Mouse (Mus musculus): Measurements from ENCODE around the gene Lrig1.

Lrig1 gene

GRCm38 (mm10) chr6:94618671-94619070 is 81.3 kb downstream of the Lrig1 start:
- no peak for DNase-seq (ENCODE audit: low spot score)

DNA sequence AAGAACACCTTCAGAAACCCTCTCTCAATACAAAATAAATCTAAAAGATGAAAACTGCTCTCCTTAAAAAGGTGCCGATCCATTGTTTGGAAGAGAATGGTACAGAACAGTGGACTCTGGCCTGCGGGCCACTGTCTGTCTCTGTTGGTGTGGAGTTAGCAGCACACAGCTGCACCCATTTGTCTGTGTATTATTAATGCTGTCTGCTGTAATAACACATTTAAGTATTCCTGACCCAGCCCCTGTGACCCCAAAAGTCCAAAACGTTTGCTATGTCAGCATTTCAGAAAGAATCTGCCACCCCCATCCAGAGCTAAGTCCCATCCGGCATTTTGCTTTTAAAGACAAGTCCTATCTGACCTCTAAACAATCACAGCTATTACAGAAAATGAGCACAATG is 84.0 kb downstream of the Lrig1 start:
- no peak for DNase-seq (ENCODE audit: low spot score)

DNA sequence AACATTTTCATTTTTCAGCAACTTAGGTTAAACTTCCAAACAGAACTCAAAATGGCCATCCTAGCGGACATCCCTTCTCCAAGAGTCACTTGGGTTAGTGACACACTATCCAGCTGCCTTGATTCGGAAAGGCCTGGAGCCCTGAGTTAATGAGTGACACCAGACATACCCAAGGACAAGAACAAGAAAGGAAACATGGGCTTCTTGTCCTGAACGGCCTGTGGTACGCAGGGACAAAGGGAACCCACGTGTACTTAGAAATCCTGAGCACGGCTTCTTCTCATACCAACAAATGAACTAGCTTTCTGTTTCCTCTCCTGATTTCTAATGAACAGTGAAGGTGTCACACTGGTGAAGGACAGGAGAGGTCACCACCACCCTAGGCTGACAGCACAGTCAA is 85.6 kb downstream of the Lrig1 start:
- no peak for DNase-seq (ENCODE audit: low spot score)

GRCm38 (mm10) chr6:94613235-94613895 is 86.6 kb downstream of the Lrig1 start:
- DNase-seq (ENCODE audit: low spot score), result no peak

DNA sequence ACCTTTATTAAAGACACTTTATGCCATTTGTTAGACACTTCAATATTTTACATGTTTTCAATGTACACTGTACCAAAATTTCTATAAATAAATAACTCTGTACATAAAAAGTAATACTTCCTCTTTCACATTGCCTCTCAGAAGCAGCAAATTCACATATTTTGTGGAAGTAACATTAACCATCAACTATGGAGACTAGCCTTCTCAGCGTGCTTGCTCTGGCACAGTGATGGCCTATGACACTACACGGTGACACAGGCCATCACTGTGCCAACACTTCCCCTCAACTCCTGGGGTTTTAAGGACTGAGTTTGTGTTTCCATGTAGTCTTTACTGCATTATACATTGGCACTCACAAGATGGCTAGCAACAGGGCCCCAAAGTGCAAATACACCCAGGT is 95.4 kb downstream of the Lrig1 start:
- no peak for DNase-seq (ENCODE audit: low spot score)

DNA sequence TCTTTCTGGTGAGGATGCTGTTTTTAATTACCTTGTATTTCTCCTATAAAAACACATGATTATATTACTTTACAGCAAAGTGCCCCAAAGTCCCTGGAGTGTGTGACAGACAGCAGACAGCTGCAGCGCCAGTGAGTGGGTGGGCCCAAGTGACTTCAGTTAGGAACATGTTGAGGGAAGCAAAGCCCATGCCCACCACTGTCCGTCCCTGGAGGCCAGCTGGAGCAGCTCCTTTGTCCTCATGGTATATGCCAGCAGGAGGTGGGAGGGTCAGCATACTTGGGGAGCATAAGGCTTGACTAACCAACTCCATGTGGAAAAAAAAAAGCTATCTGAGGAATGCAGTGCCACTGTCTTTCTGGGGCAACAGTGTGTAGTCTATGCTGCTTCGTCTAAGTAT is 95.9 kb downstream of the Lrig1 start:
- DNase-seq (ENCODE audit: low spot score), result no peak

DNA sequence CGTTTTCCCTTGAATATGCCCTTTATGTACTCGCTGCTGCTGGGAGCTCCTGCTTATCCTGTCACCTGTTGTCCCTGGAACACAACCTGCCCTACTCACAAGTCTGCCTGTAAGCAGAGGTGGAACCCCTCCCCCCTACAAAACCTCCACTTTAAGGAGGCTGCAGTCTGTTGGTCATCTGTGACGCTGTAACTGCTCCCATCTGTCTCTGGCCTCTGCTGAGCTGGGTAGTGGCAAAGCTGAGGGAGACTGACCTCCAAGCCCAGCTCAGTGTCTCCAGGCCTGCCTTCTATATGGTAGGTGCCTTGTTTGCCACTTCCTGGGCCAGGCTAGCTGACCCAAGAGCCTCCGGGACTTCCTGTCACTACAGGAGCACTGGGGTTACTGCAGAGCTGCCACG is 98.1 kb downstream of the Lrig1 start:
- DNase-seq (ENCODE audit: low spot score), result no peak

GRCm38 (mm10) chr6:94601101-94601500 is 98.9 kb downstream of the Lrig1 start:
- no peak for DNase-seq (ENCODE audit: low spot score)

- DNase-seq (ENCODE audit: low spot score), result no peak
These were observed 100.9 kb downstream of the Lrig1 start for GRCm38 (mm10) chr6:94599016-94599415.

- no peak for DNase-seq (ENCODE audit: low spot score)
These were observed 101.5 kb downstream of the Lrig1 start for GRCm38 (mm10) chr6:94598421-94598820.

DNA sequence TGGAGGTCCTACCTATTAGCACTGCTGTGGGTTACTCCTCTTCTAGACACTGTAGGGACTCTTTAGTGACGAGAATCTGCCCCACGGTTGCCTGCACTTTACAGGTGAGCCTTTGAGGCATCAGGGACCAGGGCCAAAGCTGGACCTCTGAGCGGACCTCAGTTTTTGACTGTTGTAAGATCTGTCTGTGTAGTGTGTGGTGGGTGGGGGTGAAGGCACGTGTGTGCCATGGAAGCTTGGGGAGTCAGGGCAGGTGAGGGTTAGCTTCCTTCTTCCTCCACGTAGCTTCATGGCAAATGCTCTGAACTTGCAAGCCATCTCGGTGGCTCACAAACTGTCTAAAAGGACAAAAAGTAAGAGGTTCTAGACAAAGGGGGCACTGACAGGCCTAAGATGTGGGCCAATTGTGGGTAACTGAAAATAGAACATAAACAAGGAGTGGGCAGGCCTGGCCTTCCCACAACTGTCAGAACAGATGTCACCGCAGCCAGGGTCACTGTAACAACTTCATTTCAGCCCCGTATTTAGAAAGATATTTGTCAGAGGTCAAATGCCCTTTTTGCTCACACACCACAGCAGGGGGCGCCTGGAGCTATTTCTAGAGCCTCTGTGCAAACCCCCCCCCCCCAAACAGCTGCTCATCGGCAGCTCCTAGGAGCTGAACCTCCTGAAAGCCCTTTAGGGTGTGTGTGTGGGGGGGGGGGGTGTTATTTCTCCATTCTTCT is 103.0 kb downstream of the Lrig1 start:
- DNase-seq (ENCODE audit: low spot score), result no peak

DNA sequence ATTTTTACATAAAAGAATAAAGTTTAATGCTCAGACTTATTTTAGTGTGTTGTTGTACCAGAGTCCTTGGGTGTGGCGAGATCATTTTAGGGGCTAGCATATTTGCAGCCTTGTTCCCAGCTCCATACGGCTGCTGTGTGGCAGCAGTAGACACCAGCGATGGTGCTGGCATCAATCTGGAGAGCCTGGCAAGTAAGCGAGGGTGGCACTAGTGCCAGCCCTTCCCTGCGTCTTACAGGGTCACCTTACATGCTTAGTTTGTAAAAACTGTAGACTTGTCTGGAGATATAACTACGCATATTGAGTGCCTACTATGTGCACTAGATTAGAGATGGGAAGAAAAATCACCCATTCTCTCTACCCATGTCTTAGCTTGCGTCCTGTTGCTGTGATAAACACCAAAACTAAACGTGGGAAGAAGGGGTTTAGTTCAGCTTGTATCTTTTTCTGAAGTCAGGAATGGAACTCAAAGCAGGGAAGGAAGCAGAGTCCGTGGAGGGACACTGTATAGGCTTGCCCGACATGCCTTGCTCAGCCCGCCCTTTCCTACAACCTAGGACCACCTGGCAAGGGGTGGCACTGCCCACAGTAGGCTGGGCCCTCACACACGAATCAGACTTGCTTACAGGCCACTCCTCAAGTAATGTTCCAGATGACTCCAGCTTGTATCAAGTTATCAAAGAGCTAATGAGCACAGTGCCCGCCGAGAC is 103.8 kb downstream of the Lrig1 start:
- DNase-seq (ENCODE audit: low spot score), result no peak

DNA sequence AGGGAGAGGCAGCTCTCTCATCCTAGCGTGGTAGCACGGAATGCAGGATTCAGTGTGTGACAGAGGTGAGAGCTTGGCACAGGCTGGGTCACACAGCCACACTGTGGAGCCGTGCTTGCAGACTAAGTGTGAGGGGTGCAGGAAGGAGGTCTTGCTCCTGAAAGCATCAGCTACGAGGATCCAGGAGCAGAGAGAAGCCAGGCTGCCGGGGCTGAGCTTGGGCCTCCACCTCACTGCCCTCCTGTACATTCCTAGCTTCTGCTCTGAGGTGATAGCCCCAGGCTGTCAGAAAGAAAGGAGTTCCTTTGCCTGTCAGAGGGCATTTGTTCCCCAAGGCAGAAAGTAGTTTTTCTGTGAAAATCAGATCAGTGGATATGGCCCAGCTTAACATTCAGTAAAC is 104.8 kb downstream of the Lrig1 start:
- DNase-seq (ENCODE audit: low spot score), result no peak

DNA sequence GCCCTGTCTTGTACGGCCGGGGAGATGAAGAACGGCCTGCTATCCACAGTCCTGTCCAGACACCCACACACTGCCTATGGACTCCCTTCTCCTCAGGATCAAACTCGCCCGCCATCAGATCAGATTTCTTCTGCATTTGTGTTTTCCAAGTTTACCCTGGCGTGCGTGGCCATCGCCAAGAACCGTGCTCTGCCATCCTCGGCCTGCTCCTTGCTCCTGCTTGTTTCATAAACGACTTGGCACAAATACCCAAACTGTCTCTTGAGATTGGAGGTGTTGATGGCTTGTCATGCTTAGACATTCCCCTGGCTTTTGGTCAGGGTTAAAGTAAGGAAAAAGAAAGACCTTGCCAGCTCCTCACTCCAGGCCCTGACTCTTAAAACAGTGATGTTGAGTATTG is 105.2 kb downstream of the Lrig1 start:
- no peak for DNase-seq (ENCODE audit: low spot score)

DNA sequence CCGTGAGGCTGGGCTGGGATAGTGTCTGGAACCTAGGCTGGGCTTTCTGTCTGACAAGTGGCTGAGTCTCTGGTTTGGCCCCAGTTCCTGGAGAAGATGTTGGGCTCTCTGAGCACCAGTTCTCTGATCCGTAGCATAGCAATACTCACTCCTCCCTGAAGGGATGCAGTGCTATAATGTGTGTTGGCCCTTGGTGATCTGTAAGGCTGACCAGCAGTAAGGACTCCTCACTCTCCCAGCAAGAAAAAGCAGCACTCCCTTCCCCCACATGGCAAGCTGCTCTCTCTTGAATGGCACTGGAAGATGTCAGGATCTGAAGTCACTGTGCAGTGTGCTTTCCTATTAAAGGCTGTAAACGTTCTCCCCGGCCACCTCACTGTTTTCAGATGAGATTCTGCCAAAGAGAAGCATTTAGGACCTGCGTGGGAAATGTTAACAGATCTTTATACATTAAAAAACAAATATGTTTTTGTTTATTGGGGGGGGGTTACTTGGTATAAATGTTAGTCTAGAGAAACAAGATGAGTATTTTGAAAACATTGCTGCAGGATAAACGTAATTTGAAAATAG is 105.8 kb downstream of the Lrig1 start:
- no peak for DNase-seq (ENCODE audit: low spot score)

DNA sequence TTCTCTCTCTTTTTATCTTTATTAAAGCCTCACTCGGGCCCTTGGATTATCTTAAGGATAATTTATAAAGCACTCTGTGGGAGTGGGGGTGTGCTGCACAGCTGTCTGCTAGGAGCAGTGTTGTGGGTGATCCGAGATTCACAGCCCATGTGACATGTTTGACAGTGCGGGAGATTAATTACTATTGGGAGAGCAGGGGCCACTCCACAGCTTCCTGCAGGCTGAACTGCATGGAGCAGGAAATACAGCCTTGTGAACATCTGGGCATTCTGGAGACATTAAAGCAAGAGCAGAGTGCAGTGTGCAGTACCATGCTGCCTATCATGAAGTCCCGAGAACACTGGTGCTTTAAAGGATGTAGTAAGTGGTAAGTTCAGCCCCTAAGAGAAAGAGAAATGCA is 107.2 kb downstream of the Lrig1 start:
- no peak for DNase-seq (ENCODE audit: low spot score)

DNA sequence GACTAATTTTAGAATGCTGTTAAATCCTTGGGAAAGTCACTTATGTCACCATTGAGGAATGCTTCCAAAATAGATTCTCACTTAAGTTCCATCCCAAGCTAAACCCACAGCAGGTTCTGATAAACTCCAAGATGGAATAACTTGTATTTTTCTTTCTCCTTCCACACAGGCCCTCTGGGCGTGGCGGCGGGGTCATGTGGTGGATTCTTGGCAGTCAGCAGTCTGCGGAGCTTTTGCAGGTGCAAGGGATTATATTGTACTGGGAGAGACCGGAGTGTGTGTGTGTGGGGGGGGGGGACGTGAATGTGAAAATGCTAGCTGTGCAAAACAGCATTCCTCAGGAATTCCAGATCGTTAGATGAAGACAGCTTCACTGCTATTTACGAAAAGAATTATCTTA is 107.7 kb downstream of the Lrig1 start:
- no peak for DNase-seq (ENCODE audit: low spot score)

DNA sequence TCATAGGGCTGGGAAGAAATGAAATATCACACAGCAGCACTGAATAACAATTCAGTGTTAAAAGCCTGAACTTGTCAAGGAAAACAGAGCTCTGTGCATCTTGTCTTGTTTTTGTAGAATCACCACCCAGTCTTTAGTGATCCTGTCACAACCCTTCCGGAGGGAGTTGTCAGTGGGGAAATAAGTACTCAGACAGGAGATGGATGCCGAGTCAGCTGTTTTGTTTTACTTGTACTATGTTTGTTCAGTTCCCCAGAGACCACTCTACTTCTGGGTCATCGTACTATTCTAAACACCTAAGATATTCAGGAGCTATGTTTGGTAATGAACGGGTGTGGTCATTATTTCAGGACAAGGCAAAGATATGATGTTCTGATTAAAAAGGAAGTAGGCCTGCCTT is 111.6 kb downstream of the Lrig1 start:
- DNase-seq (ENCODE audit: low spot score), result no peak

DNA sequence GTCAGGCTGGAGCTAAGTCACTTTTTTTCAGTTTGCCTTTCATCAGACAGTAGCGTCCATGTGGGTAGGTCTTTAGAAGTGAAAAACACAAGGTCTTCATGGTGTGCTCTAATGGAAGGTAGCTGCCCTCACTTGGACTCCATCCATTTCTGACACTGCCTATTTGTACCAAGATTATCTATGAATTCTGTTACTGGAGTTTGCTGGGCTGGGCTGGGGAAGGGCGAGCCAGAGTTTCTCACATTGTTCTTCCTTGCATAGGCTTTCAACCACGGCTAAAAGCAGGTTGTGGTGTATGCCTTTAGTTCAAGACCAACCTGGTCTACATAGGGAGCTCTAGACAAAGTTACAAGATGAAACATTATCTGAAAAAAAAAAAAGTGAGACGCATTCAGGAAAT is 115.0 kb downstream of the Lrig1 start:
- DNase-seq (ENCODE audit: low spot score), result no peak

DNA sequence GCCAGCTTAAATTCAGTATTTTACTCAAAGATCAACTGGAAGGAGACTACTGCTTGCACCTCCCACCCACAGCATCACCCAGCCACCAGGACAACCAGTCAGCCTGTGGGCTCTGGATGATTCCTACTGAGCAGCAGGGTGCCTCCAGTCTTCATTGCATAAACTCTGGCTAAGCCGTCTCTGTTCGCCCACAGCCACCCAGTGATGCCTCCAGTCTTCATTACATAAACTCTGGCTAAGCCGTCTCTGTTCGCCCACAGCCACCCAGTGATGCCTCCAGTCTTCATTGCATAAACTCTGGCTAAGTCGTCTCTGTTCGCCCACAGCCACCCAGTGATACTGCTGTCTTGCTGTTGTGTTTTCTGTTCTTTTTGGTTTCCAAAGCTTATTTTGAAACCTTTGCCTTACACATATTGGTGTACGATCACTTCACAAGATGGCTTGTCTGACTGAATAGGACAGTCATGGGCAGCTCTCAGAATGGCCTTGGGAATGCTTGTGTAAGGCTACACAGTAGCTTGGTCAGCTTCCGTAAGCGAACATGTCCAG is 115.7 kb downstream of the Lrig1 start:
- DNase-seq (ENCODE audit: low spot score), result no peak

GRCm38 (mm10) chr6:94582055-94582454 is 117.9 kb downstream of the Lrig1 start:
- DNase-seq (ENCODE audit: low spot score), result no peak

DNA sequence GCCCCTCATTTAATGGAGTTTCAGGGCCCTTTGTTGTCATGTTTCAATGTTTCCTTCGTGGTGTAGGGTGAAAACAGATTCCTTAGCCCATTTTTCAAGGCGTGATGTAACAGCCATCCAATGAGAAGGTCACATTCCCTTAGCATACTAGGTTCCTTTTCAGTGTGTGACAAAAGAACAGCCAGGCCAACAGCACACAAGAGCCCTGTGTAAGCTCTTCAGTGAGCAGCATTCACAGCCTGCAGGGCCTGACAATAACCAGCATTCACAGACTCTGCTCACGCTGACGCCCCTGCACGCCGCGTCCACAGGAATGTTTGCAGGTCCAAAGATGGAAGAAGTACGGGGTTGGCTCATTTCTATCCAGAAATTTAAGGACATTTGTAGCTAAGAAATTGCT is 122.0 kb downstream of the Lrig1 start:
- DNase-seq (ENCODE audit: low spot score), result no peak

All from ovary, adult 18-20 months (tissue).